Mouse (Mus musculus) spleen, adult 18-20 months (tissue): ENCODE results near the gene Marcksl1.

ENCODE experiments used
- DNase-seq, 2 experiments: peaks; one replicate each; pipeline ENCODE4 v3.0.0; 2022; ENCODE audit warnings: mixed read lengths in 2 of 2

The Marcksl1 gene

GRCm38 (mm10) chr4:129558321-129558955 lies 45.1 kb downstream of the Marcksl1 start:
- peak; percentile 46 to 47 for DNase-seq

GRCm38 (mm10) chr4:129561184-129561583 lies 47.8 kb downstream of the Marcksl1 start:
- DNase-seq, result no peak

DNA sequence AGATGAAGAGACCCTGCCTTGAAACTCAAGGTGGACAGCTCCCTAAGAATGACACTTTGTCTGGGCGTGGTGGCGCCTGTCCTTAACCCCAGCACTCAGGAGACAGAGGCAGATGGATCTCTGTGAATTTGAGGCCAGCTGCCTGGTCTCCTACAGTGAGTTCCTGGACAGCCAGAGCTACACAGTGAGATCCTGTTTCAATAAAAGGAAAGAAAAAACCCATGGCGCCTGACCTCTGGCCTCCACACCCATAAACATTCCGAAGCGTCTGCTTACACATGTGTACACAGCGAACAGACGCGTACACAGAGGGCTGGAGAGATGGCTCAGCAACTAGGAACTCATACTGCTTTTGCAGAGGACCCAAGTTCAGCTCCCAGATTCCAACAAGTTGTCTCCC lies 50.3 kb downstream of the Marcksl1 start:
- no peak for DNase-seq

DNA sequence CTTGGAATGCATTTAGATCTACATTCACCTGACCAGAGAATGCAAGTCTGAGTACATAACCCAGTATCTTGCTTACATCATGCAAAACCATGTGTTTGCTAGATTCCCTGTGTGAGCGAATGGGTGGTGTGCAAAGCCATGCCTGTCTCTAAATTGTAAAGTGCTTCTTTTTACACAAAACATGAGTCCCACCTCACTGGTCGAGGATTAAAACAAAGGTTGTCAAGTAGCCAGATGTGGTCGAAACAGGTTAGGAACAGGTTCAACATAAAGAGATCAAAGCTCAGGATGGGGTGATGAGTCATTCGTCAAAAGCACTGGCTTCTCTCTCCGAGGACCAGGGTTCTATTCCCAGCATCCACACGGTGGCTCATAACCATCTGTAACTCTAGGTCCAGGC lies 51.8 kb downstream of the Marcksl1 start:
- no peak for DNase-seq
